Mouse (Mus musculus) neural tube, embryonic 11.5 days (tissue): ENCODE measurements around the gene Fyttd1. TPM values are rescaled to one million over a fixed set of nuclear protein-coding genes. Genes with fewer than 3 reads are reported as not detected.
A peak's percentile ranks its signal among the peaks of the same experiment; 100 is the strongest.
"Not testable (repeated sequence)": the region's sequence is repeated elsewhere in the genome, so short reads cannot be mapped to it uniquely, and the experiment has no call there.

Source experiments
- ATAC-seq: fragments of 200-750 bp; cut with Nextera tagmentation; 2 replicates; pipeline ENCODE4 v1.8.0; 2017; ENCODE audit warnings: moderate number of reproducible peaks, mild to moderate bottlenecking, moderate TSS enrichment, moderate library complexity; ENCODE audit not compliant: insufficient read depth, low FRiP score, low TSS enrichment
- DNase-seq: peaks from one replicate; pipeline ENCODE4 v3.0.0-alpha.2; 2015; ENCODE audit warnings: low spot score
- H3K27ac ChIP-seq: fragments of 300-500 bp; sonication (generic); 2 replicates; pipeline ENCODE4 v1.5.1; 2014; ENCODE audit warnings: low read depth, mild to moderate bottlenecking, low read length
- H3K27me3 ChIP-seq: fragments of 300-500 bp; sonication (generic); 2 replicates; pipeline ENCODE4 v1.6.1; 2014; ENCODE audit warnings: mild to moderate bottlenecking, low read length, mixed read lengths; ENCODE audit not compliant: control insufficient read depth, insufficient read depth
- H3K36me3 ChIP-seq: fragments of 300-500 bp; sonication (generic); 2 replicates; pipeline ENCODE4 v1.6.1; 2014; ENCODE audit warnings: mild to moderate bottlenecking, low read length, moderate library complexity, mixed read lengths; ENCODE audit not compliant: control insufficient read depth, insufficient read depth
- H3K4me1 ChIP-seq: fragments of 300-500 bp; sonication (generic); 2 replicates; pipeline ENCODE4 v1.6.1; 2014; ENCODE audit warnings: low read length, mixed read lengths; ENCODE audit not compliant: control insufficient read depth, insufficient read depth
- H3K4me2 ChIP-seq: fragments of 300-500 bp; sonication (generic); 2 replicates; pipeline ENCODE4 v1.6.1; 2014; ENCODE audit warnings: low read depth, mild to moderate bottlenecking, moderate library complexity
- H3K4me3 ChIP-seq: fragments of 300-500 bp; sonication (generic); 2 replicates; pipeline ENCODE4 v1.5.1; 2014; ENCODE audit warnings: low read depth, low read length
- H3K9ac ChIP-seq: fragments of 300-500 bp; sonication (generic); 2 replicates; pipeline ENCODE4 v1.6.1; 2014; ENCODE audit warnings: mild to moderate bottlenecking, low read length
- H3K9me3 ChIP-seq: fragments of 300-500 bp; sonication (generic); 2 replicates; pipeline ENCODE4 v1.6.1; 2016; ENCODE audit warnings: low read length; ENCODE audit not compliant: control insufficient read depth
- WGBS: fragments of 180-500 bp; shearing (Covaris S2); extraction: QIAGEN DNeasy Blood & Tissue Kit; methylation state at CpG from one replicate; pipeline ENCODE4 v1.1.7; 2014; 5-methylcytosine and 5-hydroxymethylcytosine counted together
- polyA plus RNA-seq: library from polyadenylated mRNA; unstranded; fragments of >200 nt; fragmentation: Nextera tagmentation; extraction: Ambion mirVana; gene quantifications from 2 replicates; pipeline ENCODE4 v1.2.1, GENCODE M21; 2014

Fyttd1 gene
- polyA plus RNA-seq, 1 experiment from 2014 or later: 127 TPM

DNA sequence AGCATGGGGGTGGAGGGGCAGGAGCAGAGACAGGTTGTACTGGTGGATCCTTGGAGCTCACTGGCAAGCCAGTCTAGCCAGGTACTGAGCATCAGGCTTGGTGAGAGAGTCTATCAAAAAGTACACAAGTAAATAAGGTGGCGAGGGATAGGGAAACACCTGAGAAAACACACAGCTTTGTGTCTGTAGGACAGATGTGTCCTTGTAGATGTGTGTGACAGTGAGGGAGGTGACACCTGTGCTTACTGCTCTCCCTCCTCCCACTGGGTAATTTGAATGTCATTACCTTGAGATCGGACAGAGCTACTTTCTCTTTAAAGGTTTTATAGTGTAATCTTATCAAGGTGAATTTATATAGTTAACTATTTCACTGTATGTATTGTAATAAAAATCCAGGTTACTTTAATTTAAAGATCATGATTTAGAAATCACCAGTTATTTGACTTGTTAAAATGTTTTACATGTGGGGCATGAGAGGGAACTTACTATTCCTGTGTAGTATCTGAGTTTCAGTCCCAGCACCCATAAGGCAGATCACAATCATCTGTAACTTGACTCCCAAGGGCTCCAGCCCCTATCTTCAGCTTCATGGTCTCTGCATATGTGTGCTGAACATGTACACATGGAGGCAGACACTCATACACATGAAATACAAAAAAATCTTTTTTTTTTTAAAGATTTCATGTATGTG lies 24.2 kb downstream of the Fyttd1 start:
- H3K9me3 ChIP-seq: no peaks in the 10 kb centered on the region
- no peak overlapping the region for H3K4me2 ChIP-seq
- DNase-seq (no peak), ATAC-seq (no peak)
- H3K36me3 ChIP-seq: no peaks in the 10 kb centered on the region
- no peak overlapping the region for H3K27ac ChIP-seq
- H3K4me3 ChIP-seq: no peak overlapping the region
- H3K4me1 ChIP-seq: no peaks in the 10 kb centered on the region
- WGBS: 89% methylated on average over 2 of the region's 2 CpGs
- no peak overlapping the region for H3K9ac ChIP-seq
- H3K27me3 ChIP-seq: no peaks in the 10 kb centered on the region

DNA sequence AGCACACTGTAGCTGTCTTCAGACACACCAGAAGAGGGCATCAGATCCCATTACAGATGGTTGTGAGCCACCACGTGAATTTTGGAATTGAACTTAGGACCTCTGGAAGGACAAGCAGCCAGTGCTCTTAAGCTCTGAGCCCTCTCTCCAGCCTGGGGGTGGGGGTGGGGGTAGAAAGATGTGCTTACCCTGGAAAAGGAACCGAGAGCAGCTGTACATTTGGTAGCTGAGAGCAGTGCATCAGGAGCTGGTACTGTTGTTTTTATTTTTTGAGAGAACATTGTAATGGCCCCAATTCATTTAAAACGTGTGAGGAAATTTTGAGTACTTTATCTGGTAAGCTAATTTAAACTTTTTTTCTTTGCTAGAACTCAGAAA lies 24.7 kb downstream of the Fyttd1 start:
- Histone ChIP-seq H3K9ac (no peak overlapping the region), H3K27me3 (no peaks in the 10 kb centered on the region), H3K4me2 (no peak overlapping the region), H3K4me3 (no peak overlapping the region), H3K4me1 (0 out of 2 replicates have a peak, but pooled peaks cover 3% of the 10 kb centered on the region), H3K36me3 (no peaks in the 10 kb centered on the region), H3K9me3 (no peaks in the 10 kb centered on the region), H3K27ac (no peak overlapping the region)
- no peak for ATAC-seq
- DNase-seq: no peak
- WGBS: 76% methylated on average over 3 of the region's 3 CpGs

DNA sequence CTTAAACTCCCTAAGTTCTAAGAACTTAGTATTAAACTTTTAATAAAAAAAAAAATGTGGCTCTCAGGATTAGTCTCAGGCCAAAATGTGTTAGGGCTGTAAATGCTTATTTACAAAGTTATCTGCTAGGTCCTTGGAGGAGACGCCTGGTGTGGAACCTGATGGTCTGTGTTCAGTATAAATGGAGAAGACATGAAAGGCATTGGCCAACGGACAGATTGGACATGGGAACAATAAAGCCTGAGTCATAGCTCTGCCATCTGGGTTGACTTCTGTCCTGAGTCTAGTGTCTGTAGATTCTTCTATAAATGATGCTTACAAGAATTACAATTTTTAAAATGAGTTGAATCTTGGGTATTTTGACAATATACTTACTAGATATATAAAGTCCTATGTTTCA lies 28.9 kb downstream of the Fyttd1 start:
- H3K27ac ChIP-seq: no peak overlapping the region
- ATAC-seq (no peak), DNase-seq (no peak)
- H3K4me2 ChIP-seq: no peak overlapping the region
- no peaks in the 10 kb centered on the region for H3K9me3 ChIP-seq
- 0 out of 2 replicates have a peak, but pooled peaks cover 3% of the 10 kb centered on the region for H3K4me1 ChIP-seq
- H3K4me3 ChIP-seq: no peak overlapping the region
- WGBS: 83% methylated on average over 2 of the region's 2 CpGs
- no peak overlapping the region for H3K9ac ChIP-seq
- no peaks in the 10 kb centered on the region for H3K27me3 ChIP-seq
- H3K36me3 ChIP-seq: no peaks in the 10 kb centered on the region

DNA sequence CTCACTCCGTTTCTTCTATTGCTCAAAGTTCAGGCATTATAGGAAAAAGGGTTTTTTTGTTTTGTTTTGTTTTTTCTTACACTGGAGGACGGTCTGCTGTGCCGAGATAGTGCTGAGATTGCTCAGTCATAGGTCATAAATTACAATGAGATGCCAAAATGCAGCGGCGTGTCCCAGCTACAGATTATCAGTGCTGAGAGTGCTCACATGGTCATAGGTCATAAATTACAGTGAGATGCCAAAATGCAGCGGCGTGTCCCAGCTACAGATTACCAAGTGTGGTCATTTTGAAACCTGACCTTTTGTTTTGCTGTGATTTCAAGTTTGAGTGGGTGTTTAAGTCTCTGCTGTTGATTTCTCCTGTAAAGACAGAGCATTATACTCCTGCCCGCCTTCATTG lies 29.4 kb downstream of the Fyttd1 start:
- Histone ChIP-seq H3K4me2 (no peak overlapping the region), H3K27ac (no peak overlapping the region), H3K9me3 (no peaks in the 10 kb centered on the region), H3K9ac (no peak overlapping the region), H3K4me1 (0 out of 2 replicates have a peak, but pooled peaks cover 3% of the 10 kb centered on the region), H3K4me3 (no peak overlapping the region), H3K36me3 (no peaks in the 10 kb centered on the region), H3K27me3 (no peaks in the 10 kb centered on the region)
- ATAC-seq: no peak
- peak; percentile 18 for DNase-seq
- WGBS: 58% methylated on average over 8 of the region's 8 CpGs

DNA sequence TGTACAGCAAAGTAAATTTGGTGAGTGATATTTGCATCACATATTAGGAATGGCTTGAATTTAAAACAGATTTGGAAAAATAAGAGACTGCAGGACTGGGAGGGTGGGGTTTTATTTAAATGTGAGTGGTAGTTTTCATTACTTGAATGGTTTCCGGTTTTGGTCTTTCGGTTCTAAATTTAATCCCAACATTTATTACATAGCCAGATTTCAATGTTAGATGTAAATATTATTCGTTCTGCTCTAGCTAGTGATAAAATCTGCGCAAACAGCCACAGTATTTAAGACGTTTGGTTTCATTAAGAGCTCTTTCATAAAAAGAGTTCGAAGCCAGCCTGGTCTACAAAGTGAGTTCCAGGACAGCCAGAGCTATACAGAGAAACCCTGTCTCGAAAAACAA lies 35.9 kb downstream of the Fyttd1 start:
- 64% methylated on average over 7 of the region's 7 CpGs for WGBS
- DNase-seq: no peak
- Histone ChIP-seq H3K27me3 (no peaks in the 10 kb centered on the region), H3K9me3 (no peaks in the 10 kb centered on the region), H3K4me3 (no peak overlapping the region), H3K36me3 (no peaks in the 10 kb centered on the region), H3K9ac (no peak overlapping the region), H3K4me1 (no peaks in the 10 kb centered on the region; the same call in 1 of the 2 replicates), H3K27ac (no peak overlapping the region), H3K4me2 (peak overlapping the region; percentile 64; the same call in 1 of the 2 replicates)
- no peak for ATAC-seq

DNA sequence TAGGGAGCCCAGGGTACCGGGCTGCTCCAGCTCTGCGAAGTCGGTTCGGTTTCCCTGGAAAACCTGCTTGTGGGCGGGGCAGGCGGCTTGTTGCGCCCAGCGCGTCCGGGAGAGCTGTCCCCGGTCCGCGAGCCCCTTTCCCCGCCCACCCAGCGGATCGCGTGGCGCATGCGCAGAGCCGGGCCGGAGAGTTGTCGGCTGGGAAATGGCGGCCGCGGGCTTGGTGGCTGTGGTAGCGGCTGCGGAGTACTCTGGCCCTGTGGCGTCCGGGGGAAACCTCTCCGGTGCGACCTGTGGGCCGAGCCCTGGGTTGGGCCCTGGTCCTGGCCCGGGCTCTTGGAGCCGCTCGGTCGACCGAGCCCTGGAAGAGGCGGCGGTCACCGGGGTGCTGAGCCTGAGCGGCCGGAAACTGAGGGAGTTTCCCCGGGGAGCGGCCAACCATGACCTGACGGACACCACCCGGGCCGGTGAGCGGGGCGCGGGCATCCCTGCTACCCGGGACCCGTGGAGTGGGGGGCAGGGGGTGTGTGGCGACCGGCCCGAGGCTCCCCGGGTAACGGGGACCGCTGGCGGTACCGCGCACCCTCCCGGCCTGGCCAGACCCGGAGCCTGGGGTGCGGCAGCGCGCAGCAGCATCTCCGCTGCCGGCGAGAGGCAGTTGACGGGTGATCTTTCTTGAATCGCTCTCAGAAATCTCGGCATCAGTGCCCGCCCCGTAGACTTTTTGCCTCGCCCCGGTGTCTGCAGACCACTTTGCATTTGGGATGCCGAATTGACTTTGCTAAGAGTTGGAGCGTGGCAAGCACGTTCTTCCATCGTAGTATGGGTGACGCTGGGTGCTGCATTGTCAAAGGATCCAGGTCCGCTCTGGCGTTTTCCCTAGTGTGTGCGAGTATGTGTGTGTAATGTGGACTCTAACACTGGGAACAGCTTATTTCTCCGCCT lies 36.9 kb downstream of the Fyttd1 start, which contains the start of gene Lrch3:
Gene Lrch3, plus strand, starts transcription at position 164 of the 945 bp plus-strand sequence.
- peak; percentile 97 for DNase-seq
- peak; percentile 88 for ATAC-seq
- peak within 1 kb of the TSS; percentile 84 for H3K27ac ChIP-seq

DNA sequence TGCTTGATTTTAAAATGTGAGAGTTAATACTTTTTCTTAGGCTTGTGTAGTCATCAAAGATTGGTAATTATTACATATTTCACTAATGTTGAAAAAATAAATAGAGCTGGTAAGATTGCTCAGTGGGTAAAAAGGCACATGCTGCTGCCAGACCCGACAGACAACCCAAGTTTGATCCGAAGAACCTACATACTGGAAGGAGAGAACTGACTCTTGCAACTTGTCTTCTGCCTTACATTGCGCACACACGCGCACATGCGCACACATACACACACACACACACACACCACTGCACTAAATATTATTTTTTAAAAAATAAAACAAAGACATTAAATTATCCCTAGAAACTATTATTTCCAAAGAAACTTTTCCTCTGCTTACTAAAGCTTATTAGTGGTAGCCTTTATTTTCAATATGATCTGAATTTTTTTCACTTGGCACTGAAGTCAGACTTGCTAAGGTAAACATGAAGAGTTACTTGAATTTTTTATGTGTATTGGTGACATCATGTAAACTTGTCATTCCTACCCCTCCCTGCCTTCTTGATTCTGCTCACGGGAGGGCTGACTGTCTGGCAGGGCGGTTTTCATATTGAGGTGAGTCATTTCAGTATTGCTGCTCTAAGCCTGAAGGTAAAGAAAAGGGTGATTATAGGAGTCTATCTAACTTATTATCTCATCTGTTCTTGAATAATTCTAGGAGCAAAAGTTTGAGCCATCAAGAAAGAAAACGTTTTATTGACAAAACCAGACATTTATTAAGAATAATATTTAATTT lies 38.2 kb downstream of the Fyttd1 start:
- H3K4me1 ChIP-seq: no peaks in the 10 kb centered on the region; the same call in 1 of the 2 replicates
- H3K36me3 ChIP-seq: no peaks in the 10 kb centered on the region
- H3K4me2 ChIP-seq: peak overlapping the region; percentile 69
- WGBS: 84% methylated on average over 9 of the region's 9 CpGs
- H3K4me3 ChIP-seq: peak overlapping the region; percentile 98; the same call in 1 of the 2 replicates
- no peaks in the 10 kb centered on the region for H3K27me3 ChIP-seq
- no peak overlapping the region; the same call in 1 of the 2 replicates for H3K9ac ChIP-seq
- no peak overlapping the region for H3K27ac ChIP-seq
- H3K9me3 ChIP-seq: no peaks in the 10 kb centered on the region
- ATAC-seq (no peak), DNase-seq (no peak)

More for the DNA sequence above, 36.9 kb downstream of the Fyttd1 start, which contains the start of gene Lrch3:
- H3K9ac ChIP-seq: peak within 1 kb of the TSS; percentile 96
- no peaks in the 10 kb centered on the region for H3K27me3 ChIP-seq
- no peaks in the 10 kb centered on the region; the same call in 1 of the 2 replicates for H3K4me1 ChIP-seq
- H3K9me3 ChIP-seq: no peaks in the 10 kb centered on the region
- under 1% methylated on average over 71 of the region's 85 CpGs for WGBS
- no peaks in the 10 kb centered on the region for H3K36me3 ChIP-seq
- H3K4me3 ChIP-seq: peak within 1 kb of the TSS; percentile 98
- peak within 1 kb of the TSS; percentile 69 for H3K4me2 ChIP-seq

DNA sequence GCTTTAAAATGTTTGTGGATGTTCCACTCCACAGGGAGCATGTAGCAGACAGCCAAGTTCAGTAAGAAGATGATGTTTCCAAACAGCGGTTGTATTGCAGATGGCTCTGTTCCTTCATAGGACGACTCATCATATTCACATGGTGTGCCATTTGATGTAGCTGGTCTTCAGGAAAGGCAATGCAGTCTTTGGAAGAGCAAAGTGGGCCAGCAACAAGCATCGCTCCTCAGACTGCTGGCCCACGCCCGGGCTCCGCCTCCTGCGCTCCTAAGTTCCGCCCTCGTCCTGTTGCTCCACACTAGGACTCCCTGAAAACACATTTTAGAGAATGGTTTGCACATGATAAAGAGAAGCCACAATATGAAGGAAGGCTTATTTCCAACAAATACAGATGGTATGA lies 49.3 kb downstream of the Fyttd1 start:
- not testable (repeated sequence) for H3K36me3 ChIP-seq, ATAC-seq, H3K9me3 ChIP-seq, H3K4me3 ChIP-seq, H3K4me2 ChIP-seq, H3K4me1 ChIP-seq, H3K27me3 ChIP-seq, DNase-seq, H3K27ac ChIP-seq, H3K9ac ChIP-seq
- WGBS: 88% methylated on average over 9 of the region's 9 CpGs
